Mouse (Mus musculus) CH12.LX (cell line): Measurements from ENCODE around the gene Trappc4. TPM values are rescaled to one million over a fixed set of nuclear protein-coding genes. Genes with fewer than 3 reads are reported as not detected.

Source experiments
- DNase-seq: peaks from one replicate; pipeline ENCODE4 v3.0.0-alpha.2; 2013; ENCODE audit errors: extremely low read depth
- H3K27ac ChIP-seq: 2 replicates; pipeline ENCODE4 v1.5.1; 2012; ENCODE audit warnings: low read depth, mild to moderate bottlenecking, control low read depth, moderate library complexity; ENCODE audit not compliant: insufficient read depth
- H3K27me3 ChIP-seq: replicated peaks from 2 replicates; pipeline ENCODE3; 2012; ENCODE audit warnings: inconsistent platforms
- H3K36me3 ChIP-seq, 2 experiments: replicated peaks in 1 of 2; 2 replicates each; pipeline versions ENCODE3 to v1.6.1; 2012; ENCODE audit warnings: inconsistent platforms in 1 of 2, low read length in 1 of 2, mild to moderate bottlenecking in 1 of 2, mixed read lengths in 1 of 2, moderate library complexity in 1 of 2; ENCODE audit not compliant: control insufficient read depth in 1 of 2, insufficient read depth in 1 of 2
- H3K4me1 ChIP-seq, 2 experiments: 2 replicates each; pipeline ENCODE4 v1.6.1; 2012; ENCODE audit warnings: inconsistent platforms in 1 of 2, moderate library complexity in 1 of 2; ENCODE audit not compliant: insufficient read depth in 2 of 2, control insufficient read depth in 1 of 2
- H3K4me2 ChIP-seq: 2 replicates; pipeline ENCODE4 v1.6.1; 2012; ENCODE audit warnings: low read depth, mild to moderate bottlenecking, control low read depth; ENCODE audit not compliant: poor library complexity, insufficient read depth, severe bottlenecking
- H3K4me3 ChIP-seq, 3 experiments: fragments of 150-350 bp in 1 of 3; sonication (generic) in 1 of 3; replicated peaks in 1 of 3; 2 replicates each; pipeline versions ENCODE3 to v1.5.1; 2011 to 2012; ENCODE audit warnings: low read depth in 2 of 3, low read length in 2 of 3, mild to moderate bottlenecking in 2 of 3, moderate library complexity in 2 of 3, control low read depth in 1 of 3, improper control_type of control experiment in 1 of 3, inconsistent platforms in 1 of 3, mixed read lengths in 1 of 3; ENCODE audit not compliant: poor library complexity in 1 of 3
- H3K79me2 ChIP-seq: replicated peaks from 2 replicates; pipeline ENCODE4 v1.6.1; 2012; ENCODE audit warnings: mild to moderate bottlenecking, moderate library complexity; ENCODE audit not compliant: control insufficient read depth, poor library complexity, insufficient read depth, severe bottlenecking; ENCODE audit errors: extremely low read depth
- H3K9ac ChIP-seq: 2 replicates; pipeline ENCODE4 v1.6.1; 2012; ENCODE audit warnings: low read depth, mild to moderate bottlenecking, control low read depth, moderate library complexity; ENCODE audit not compliant: insufficient read depth
- H3K9me3 ChIP-seq: replicated peaks from 2 replicates; pipeline ENCODE3; 2012; ENCODE audit warnings: low read length, inconsistent platforms, mixed read lengths
- BHLHE40 ChIP-seq: IDR thresholded peaks from 2 replicates; pipeline ENCODE4 v1.6.1; 2011; ENCODE audit warnings: mild to moderate bottlenecking, low read depth, low read length, improper control_type of control experiment
- CHD1 ChIP-seq: IDR thresholded peaks from 2 replicates; pipeline ENCODE4 v1.6.1; 2012; ENCODE audit warnings: low read depth, low read length, improper control_type of control experiment, inconsistent platforms
- CHD2 ChIP-seq: IDR thresholded peaks from 2 replicates; pipeline ENCODE4 v1.6.1; 2011; ENCODE audit warnings: low read length, improper control_type of control experiment
- CTCF ChIP-seq, 2 experiments: IDR thresholded peaks in 1 of 2; conservative IDR thresholded peaks in 1 of 2; 2 replicates each; pipeline ENCODE4 v1.5.1; 2011 to 2012; ENCODE audit warnings: low read depth in 2 of 2, low read length in 2 of 2, improper control_type of control experiment in 1 of 2, inconsistent platforms in 1 of 2, mild to moderate bottlenecking in 1 of 2, moderate library complexity in 1 of 2
- E2F4 ChIP-seq: IDR thresholded peaks from 2 replicates; pipeline ENCODE4 v1.6.1; 2011; ENCODE audit warnings: low read depth, low read length, improper control_type of control experiment; ENCODE audit not compliant: insufficient replicate concordance
- ELF1 ChIP-seq: IDR thresholded peaks from 2 replicates; pipeline ENCODE4 v1.6.1; 2014; ENCODE audit warnings: low read depth, mild to moderate bottlenecking, inconsistent platforms, low read length, improper control_type of control experiment
- EP300 ChIP-seq: IDR thresholded peaks from 2 replicates; pipeline ENCODE4 v1.6.1; 2011; ENCODE audit warnings: low read length, improper control_type of control experiment
- GABPA ChIP-seq: IDR thresholded peaks from 2 replicates; pipeline ENCODE4 v1.6.1; 2012; ENCODE audit warnings: low read depth, low read length, improper control_type of control experiment, inconsistent platforms; ENCODE audit not compliant: insufficient replicate concordance
- HCFC1 ChIP-seq: IDR thresholded peaks from 2 replicates; pipeline ENCODE4 v1.6.1; 2012; ENCODE audit warnings: low read depth, mild to moderate bottlenecking, inconsistent platforms, low read length, improper control_type of control experiment
- IRF4 ChIP-seq: IDR thresholded peaks from 2 replicates; pipeline ENCODE4 v1.6.1; 2014; ENCODE audit warnings: low read depth, mild to moderate bottlenecking, inconsistent platforms, low read length, improper control_type of control experiment
- JUN ChIP-seq: IDR thresholded peaks from 2 replicates; pipeline ENCODE4 v1.6.1; 2011; ENCODE audit warnings: low read depth, mild to moderate bottlenecking, low read length, improper control_type of control experiment, moderate library complexity; ENCODE audit not compliant: insufficient read depth
- JUND ChIP-seq: conservative IDR thresholded peaks from 2 replicates; pipeline ENCODE4 v1.6.1; 2011; ENCODE audit warnings: low read depth, low read length, improper control_type of control experiment
- KAT2A ChIP-seq: IDR thresholded peaks from 2 replicates; pipeline ENCODE4 v1.6.1; 2012; ENCODE audit warnings: low read length, improper control_type of control experiment, inconsistent platforms; ENCODE audit not compliant: insufficient replicate concordance
- MAFK ChIP-seq: IDR thresholded peaks from 2 replicates; pipeline ENCODE4 v1.6.1; 2011; ENCODE audit warnings: low read length, improper control_type of control experiment; ENCODE audit not compliant: insufficient replicate concordance
- MAX ChIP-seq: IDR thresholded peaks from 2 replicates; pipeline ENCODE4 v1.6.1; 2011; ENCODE audit warnings: low read length, improper control_type of control experiment
- MAZ ChIP-seq: IDR thresholded peaks from 2 replicates; pipeline ENCODE4 v1.6.1; 2012; ENCODE audit warnings: low read depth, mild to moderate bottlenecking, inconsistent platforms, low read length, improper control_type of control experiment, moderate library complexity
- MXI1 ChIP-seq: IDR thresholded peaks from 2 replicates; pipeline ENCODE4 v1.6.1; 2011; ENCODE audit warnings: mild to moderate bottlenecking, low read depth, low read length, improper control_type of control experiment
- NELFE ChIP-seq: IDR thresholded peaks from 2 replicates; pipeline ENCODE4 v1.6.1; 2011; ENCODE audit warnings: low read depth, low read length, improper control_type of control experiment
- NRF1 ChIP-seq: IDR thresholded peaks from 2 replicates; pipeline ENCODE4 v1.6.1; 2014; ENCODE audit warnings: low read depth, mild to moderate bottlenecking, inconsistent platforms, low read length, improper control_type of control experiment, moderate library complexity
- PAX5 ChIP-seq: IDR thresholded peaks from 2 replicates; pipeline ENCODE4 v1.6.1; 2012; ENCODE audit warnings: low read length, inconsistent platforms, mixed read lengths
- POLR2A ChIP-seq: IDR thresholded peaks from 2 replicates; pipeline ENCODE4 v1.6.1; 2011; ENCODE audit warnings: low read depth, mild to moderate bottlenecking, improper control_type of control experiment, low read length
- RAD21 ChIP-seq: IDR thresholded peaks from 2 replicates; pipeline ENCODE4 v1.6.1; 2011; ENCODE audit warnings: low read depth, mild to moderate bottlenecking, low read length, improper control_type of control experiment, moderate library complexity
- SIN3A ChIP-seq: IDR thresholded peaks from 2 replicates; pipeline ENCODE4 v1.6.1; 2012; ENCODE audit warnings: low read length, improper control_type of control experiment, inconsistent platforms
- SMC3 ChIP-seq: IDR thresholded peaks from 2 replicates; pipeline ENCODE4 v1.6.1; 2011; ENCODE audit warnings: low read depth, low read length, improper control_type of control experiment
- TCF12 ChIP-seq: IDR thresholded peaks from 2 replicates; pipeline ENCODE4 v1.6.1; 2014; ENCODE audit warnings: low read depth, mild to moderate bottlenecking, inconsistent platforms, low read length, improper control_type of control experiment
- USF1 ChIP-seq: IDR thresholded peaks from 2 replicates; pipeline ENCODE4 v1.6.1; 2014; ENCODE audit warnings: low read depth, mild to moderate bottlenecking, inconsistent platforms, low read length, improper control_type of control experiment
- USF2 ChIP-seq: conservative IDR thresholded peaks from 2 replicates; pipeline ENCODE4 v1.6.1; 2011; ENCODE audit warnings: low read depth, low read length, improper control_type of control experiment
- ZC3H11A ChIP-seq: IDR thresholded peaks from 2 replicates; pipeline ENCODE4 v1.6.1; 2012; ENCODE audit warnings: low read depth, mild to moderate bottlenecking, inconsistent platforms, low read length, improper control_type of control experiment
- ZKSCAN1 ChIP-seq: IDR thresholded peaks from 2 replicates; pipeline ENCODE4 v1.6.1; 2012; ENCODE audit warnings: low read depth, inconsistent platforms, low read length, improper control_type of control experiment, borderline replicate concordance
- ZMIZ1 ChIP-seq: IDR thresholded peaks from 2 replicates; pipeline ENCODE4 v1.6.1; 2012; ENCODE audit warnings: low read depth, mild to moderate bottlenecking, inconsistent platforms, low read length, improper control_type of control experiment
- ZNF384 ChIP-seq: IDR thresholded peaks from 2 replicates; pipeline ENCODE4 v1.6.1; 2012; ENCODE audit warnings: low read depth, low read length, improper control_type of control experiment, inconsistent platforms
- dilution Hi-C: fragments of 300-500 bp; cut with MboI; formaldehyde crosslinking; loops from 2 replicates; pipeline ENCODE4 v1.14.3; 2020; ENCODE audit warnings: low sequenced_read_pairs; ENCODE audit not compliant: extremely low pct_unique_long_range_greater_than_20kb, extremely low pct_ligation_motif_present
- in situ Hi-C: fragments of 300-500 bp; cut with MboI; formaldehyde crosslinking; loops from 3 replicates; pipeline ENCODE4 v1.14.3; 2019; ENCODE audit warnings: low sequenced_read_pairs, low pct_ligation_motif_present, low pct_unique_long_range_greater_than_20kb, mixed read lengths
- polyA plus RNA-seq: library from polyadenylated mRNA; unstranded; fragments of >175 nt; gene quantifications from 2 replicates; pipeline ENCODE4 v1.2.1, GENCODE M21; 2012; ENCODE audit warnings: low read depth; ENCODE audit not compliant: insufficient read length
- total RNA-seq, 2 experiments: library from RNA; depleted of rRNA; stranded (reverse); fragments of 300-350 nt in 1 of 2; fragments of >200 nt in 1 of 2; gene quantifications; 2 replicates each; pipeline ENCODE4 v1.2.3; 2012 to 2014

Trappc4 gene
- total and polyA plus RNA-seq, 3 experiments = 69.2 to 125 (median 81.3) TPM

- in situ Hi-C loops = no loop called here
- dilution Hi-C loops = no loop called here
- Histone ChIP-seq H3K27me3 (no peaks in the 10 kb centered on the region), H3K27ac (no peak overlapping the region), H3K9ac (no peak overlapping the region), H3K36me3 (peaks cover 0 to 13% of the 10 kb centered on the region in 2 experiments), H3K4me1 (peaks cover 8 to 32% of the 10 kb centered on the region in 2 experiments; a peak in 3 of 4 replicates), H3K4me2 (peak overlapping the region; percentile 29; the same call in 1 of the 2 replicates), H3K9me3 (no peaks in the 10 kb centered on the region), H3K4me3 (peak overlapping the region; percentile 1 to 46 (median 15)), H3K79me2 (no peaks in the 10 kb centered on the region)
- DNase-seq = peak; percentile 56
- TF ChIP-seq USF1 (no peak), MAX (0 out of 2 replicates have a peak, but pooled peaks have one; percentile 14), ZKSCAN1 (no peak), ZNF384 (no peak; the same call in 1 of the 2 replicates), NELFE (no peak), KAT2A (no peak), SIN3A (peak; percentile 35; the same call in 1 of the 2 replicates), HCFC1 (0 out of 2 replicates have a peak, but pooled peaks have one; percentile 10), CTCF (conservative IDR thresholded peaks at IDR 0.05 in 1 of 2, IDR thresholded peaks at IDR 0.05 in 1 of 2; ENCODE audit: low read depth in 2 of 2, low read length in 2 of 2) (no peak), TCF12 (peak; percentile 35; the same call in 1 of the 2 replicates), ELF1 (peak; percentile 41; the same call in 1 of the 2 replicates), GABPA (no peak), POLR2A (peak; percentile 37; the same call in 1 of the 2 replicates), EP300 (peak; percentile 32; the same call in 1 of the 2 replicates), SMC3 (no peak), BHLHE40 (no peak), CHD2 (0 out of 2 replicates have a peak, but pooled peaks have one; percentile 26), RAD21 (no peak), ZMIZ1 (no peak), CHD1 (no peak), JUND (no peak), JUN (no peak), PAX5 (no peak), MAZ (no peak), MXI1 (no peak), USF2 (no peak), MAFK (no peak), E2F4 (no peak), NRF1 (0 out of 2 replicates have a peak, but pooled peaks have one; percentile 8), IRF4 (peak; percentile 20; the same call in 1 of the 2 replicates), ZC3H11A (no peak)
Observed at GRCm38 (mm10) chr9:44435747-44436146, 28.3 kb upstream of the Trappc4 start.
